Mouse (Mus musculus) Patski (cell line): ENCODE measurements at regions not wholly inside any gene's neighbourhood (a gene's known extent, or its start where the extent isn't known, plus 50 kb on each side); places are given as distances from the start of the nearest gene placed in this dataset.

ENCODE experiments used
- ATAC-seq: fragments of 100-300 bp; one replicate; pipeline ENCODE4 v1.8.0; 2021
- CTCF ChIA-PET: fragments of 350-600 bp; sonication (Branson Sonifier 250); formaldehyde crosslinking; loops from one replicate; lab custom pipeline; 2022; ENCODE audit warnings: inconsistent platforms; lab: Charles Lee
- POLR2A ChIA-PET: fragments of 350-600 bp; sonication (Branson Sonifier 250); formaldehyde crosslinking; loops from one replicate; lab custom pipeline; 2022; ENCODE audit warnings: antibody characterized with exemption, inconsistent platforms; lab: Charles Lee
- DNase-seq: peaks from one replicate; pipeline ENCODE4 v3.0.0-alpha.2; 2011; ENCODE audit warnings: low read depth, low spot score
- H3K27me3 ChIP-seq: fragments of 371-371 bp; one replicate; pipeline ENCODE4 v1.5.1; 2021
- CTCF ChIP-seq: fragments of 100-300 bp; IDR thresholded peaks from one replicate; pipeline ENCODE4 v1.5.1; 2021
- in situ Hi-C: fragments of 300-500 bp; cut with MboI; formaldehyde crosslinking; loops from 3 replicates; pipeline ENCODE4 v1.11.1; 2018; ENCODE audit warnings: low pct_unique_long_range_greater_than_20kb, mixed read lengths

GRCm38 (mm10) chr15:41232406-41233060, 1098.4 kb downstream of the 9330182O14Rik start:
- CTCF ChIA-PET = no interaction called here

More at GRCm38 (mm10) chr15:41232406-41233060, 1098.4 kb downstream of the 9330182O14Rik start:
- no peak for TF ChIP-seq CTCF
- H3K27me3 ChIP-seq = no peaks in the 10 kb centered on the region
- POLR2A ChIA-PET = no interaction called here
- in situ Hi-C loops = no loop called here
- no peak for DNase-seq
- ATAC-seq = no peak
